Mouse (Mus musculus) neural tube, embryonic 12.5 days (tissue): Measurements from ENCODE around the gene Slc25a13. TPM values are rescaled to one million over a fixed set of nuclear protein-coding genes. Genes with fewer than 3 reads are reported as not detected.
A peak's percentile ranks its signal among the peaks of the same experiment; 100 is the strongest.

Experiments
- ATAC-seq: fragments of 200-750 bp; cut with Nextera tagmentation; 2 replicates; pipeline ENCODE4 v1.8.0; 2017; ENCODE audit warnings: low read depth, mild to moderate bottlenecking, moderate TSS enrichment, moderate library complexity; ENCODE audit not compliant: low FRiP score
- H3K27ac ChIP-seq: fragments of 300-500 bp; sonication (generic); 2 replicates; pipeline ENCODE4 v1.5.1; 2016
- H3K27me3 ChIP-seq: fragments of 300-500 bp; sonication (generic); replicated peaks from 2 replicates; pipeline ENCODE4 v1.6.1; 2016; ENCODE audit warnings: mild to moderate bottlenecking
- H3K36me3 ChIP-seq: fragments of 300-500 bp; sonication (generic); 2 replicates; pipeline ENCODE4 v1.6.1; 2016; ENCODE audit warnings: mild to moderate bottlenecking
- H3K4me1 ChIP-seq: fragments of 300-500 bp; sonication (generic); 2 replicates; pipeline ENCODE4 v1.6.1; 2016
- H3K4me2 ChIP-seq: fragments of 300-500 bp; sonication (generic); replicated peaks from 2 replicates; pipeline ENCODE4 v1.6.1; 2016; ENCODE audit warnings: mild to moderate bottlenecking
- H3K4me3 ChIP-seq: fragments of 300-500 bp; sonication (generic); 2 replicates; pipeline ENCODE4 v1.5.1; 2016
- H3K9ac ChIP-seq: fragments of 300-500 bp; sonication (generic); 2 replicates; pipeline ENCODE4 v1.6.1; 2016; ENCODE audit warnings: mild to moderate bottlenecking
- H3K9me3 ChIP-seq: fragments of 300-500 bp; sonication (generic); 2 replicates; pipeline ENCODE4 v1.6.1; 2016; ENCODE audit warnings: mild to moderate bottlenecking
- WGBS: fragments of 180-500 bp; shearing (Covaris S2); methylation state at CpG from one replicate; pipeline ENCODE4 v1.1.7; 2016; 5-methylcytosine and 5-hydroxymethylcytosine counted together
- polyA plus RNA-seq: library from polyadenylated mRNA; unstranded; fragments of >200 nt; fragmentation: Nextera tagmentation; extraction: Ambion mirVana; gene quantifications from 2 replicates; pipeline ENCODE4 v1.2.1, GENCODE M21; 2016

Gene Slc25a13
- polyA plus RNA-seq, 1 experiment from 2014 or later, result 17.9 TPM

DNA sequence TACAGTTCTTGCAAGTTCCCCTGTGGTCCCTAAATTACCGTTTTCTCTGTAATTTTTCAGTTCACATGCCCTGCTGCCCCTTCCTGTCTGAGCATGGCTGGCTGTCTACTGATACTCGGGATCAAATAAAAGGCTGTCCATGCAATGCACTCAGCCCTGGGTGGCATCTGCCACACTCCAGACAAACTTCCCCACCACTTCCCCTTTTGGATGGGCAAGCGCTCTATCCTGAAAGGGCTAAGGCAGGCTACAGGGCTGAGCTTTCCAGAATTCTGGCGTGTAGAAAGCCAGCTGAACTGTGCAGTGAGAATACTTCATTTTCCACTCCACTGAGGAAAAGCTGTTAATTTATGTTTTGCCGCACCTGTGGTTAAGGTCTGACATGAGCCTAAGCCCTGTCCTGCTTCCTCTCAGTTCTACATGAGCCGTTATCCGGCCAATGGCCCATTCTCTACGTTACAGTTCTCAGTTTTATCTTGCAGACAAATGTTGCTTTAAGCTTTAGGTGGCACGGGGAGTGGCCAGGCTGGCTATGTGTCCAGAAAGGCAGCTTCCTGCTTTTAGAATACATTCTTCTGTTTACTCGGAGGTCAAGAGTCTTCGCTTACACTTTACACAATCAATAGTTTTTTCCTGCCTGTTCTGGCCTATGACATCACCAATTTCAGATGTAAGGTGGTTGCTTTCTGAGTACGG, 170.1 kb downstream of the Slc25a13 start:
- no peak overlapping the region for H3K27ac ChIP-seq
- no peak overlapping the region for H3K4me2 ChIP-seq
- no peaks in the 10 kb centered on the region for H3K36me3 ChIP-seq
- 83% methylated on average over 12 of the region's 12 CpGs for WGBS
- no peaks in the 10 kb centered on the region for H3K4me1 ChIP-seq
- H3K9me3 ChIP-seq, result no peaks in the 10 kb centered on the region
- no peak overlapping the region for H3K4me3 ChIP-seq
- no peaks in the 10 kb centered on the region for H3K27me3 ChIP-seq
- no peak for ATAC-seq
- no peak overlapping the region for H3K9ac ChIP-seq

DNA sequence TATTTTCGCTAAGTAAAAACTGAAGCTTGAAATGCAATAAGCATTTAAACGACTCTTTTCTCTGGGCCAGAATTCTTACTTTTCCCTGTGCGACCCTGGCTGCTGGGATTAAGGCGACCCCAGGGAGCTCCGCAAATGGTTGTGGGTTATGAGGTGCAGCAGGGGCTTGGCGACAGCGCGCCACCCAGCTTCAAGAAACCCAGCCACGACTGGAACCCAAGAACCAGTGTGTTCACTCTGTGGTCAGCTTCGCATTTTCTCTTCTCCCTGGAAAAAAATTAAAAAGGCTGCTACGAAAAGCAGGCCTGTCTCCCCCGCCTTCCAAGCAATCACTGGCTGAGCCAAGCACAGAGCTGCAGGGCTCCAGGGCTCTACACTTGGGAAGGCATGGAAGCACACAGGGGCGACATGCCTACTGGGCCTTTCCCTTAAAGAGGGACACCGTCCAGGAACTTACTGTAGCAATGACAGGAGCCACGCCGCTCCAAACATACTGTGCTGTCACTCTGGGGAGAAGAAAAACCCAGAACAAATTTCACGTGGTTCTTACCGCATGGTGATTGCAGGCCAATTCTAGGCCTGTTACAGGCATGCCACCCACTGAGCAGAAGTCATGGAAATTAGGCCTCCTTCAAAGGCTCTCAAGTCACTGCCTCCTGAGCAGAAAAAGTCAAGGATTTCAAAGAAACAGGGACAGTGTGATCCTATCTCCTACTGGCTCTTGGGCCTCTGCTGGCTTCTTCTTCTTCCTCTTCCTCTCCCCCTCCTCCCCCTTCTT, 178.0 kb downstream of the Slc25a13 start:
- WGBS, result 35% methylated on average over 18 of the region's 18 CpGs
- Histone ChIP-seq H3K27me3 (no peaks in the 10 kb centered on the region), H3K4me2 (no peak overlapping the region), H3K9ac (no peak overlapping the region), H3K36me3 (no peaks in the 10 kb centered on the region), H3K27ac (no peak overlapping the region), H3K4me3 (no peak overlapping the region), H3K9me3 (no peaks in the 10 kb centered on the region), H3K4me1 (peaks cover 9% of the 10 kb centered on the region; the same call in 1 of the 2 replicates)
- ATAC-seq, result peak; percentile 44; the same call in 1 of the 2 replicates

DNA sequence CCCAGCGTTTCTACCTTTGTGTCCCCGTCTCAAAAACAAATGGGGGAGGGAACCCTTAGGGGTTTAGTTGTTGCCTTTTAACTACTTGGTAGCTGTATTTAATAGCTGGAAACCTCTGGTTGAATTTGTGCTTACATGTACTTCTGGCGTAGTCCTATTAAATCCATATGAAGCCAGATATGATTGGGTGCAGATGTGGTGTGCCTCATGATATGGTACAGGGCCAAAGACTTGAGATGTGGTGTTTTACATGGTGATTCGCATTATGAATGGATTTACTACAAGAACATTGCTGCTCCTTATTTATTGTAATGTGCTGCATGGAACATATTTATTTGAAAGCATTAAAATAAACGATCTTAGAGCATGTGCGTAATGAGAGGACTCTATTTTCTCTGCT, 189.3 kb downstream of the Slc25a13 start:
- WGBS, result 91% methylated on average over 6 of the region's 6 CpGs
- no peak overlapping the region for H3K4me3 ChIP-seq
- H3K36me3 ChIP-seq, result no peaks in the 10 kb centered on the region
- H3K9me3 ChIP-seq, result no peaks in the 10 kb centered on the region
- H3K27ac ChIP-seq, result no peak overlapping the region
- H3K9ac ChIP-seq, result no peak overlapping the region
- no peak overlapping the region for H3K4me2 ChIP-seq
- H3K27me3 ChIP-seq, result no peaks in the 10 kb centered on the region
- H3K4me1 ChIP-seq, result no peaks in the 10 kb centered on the region
- no peak for ATAC-seq

DNA sequence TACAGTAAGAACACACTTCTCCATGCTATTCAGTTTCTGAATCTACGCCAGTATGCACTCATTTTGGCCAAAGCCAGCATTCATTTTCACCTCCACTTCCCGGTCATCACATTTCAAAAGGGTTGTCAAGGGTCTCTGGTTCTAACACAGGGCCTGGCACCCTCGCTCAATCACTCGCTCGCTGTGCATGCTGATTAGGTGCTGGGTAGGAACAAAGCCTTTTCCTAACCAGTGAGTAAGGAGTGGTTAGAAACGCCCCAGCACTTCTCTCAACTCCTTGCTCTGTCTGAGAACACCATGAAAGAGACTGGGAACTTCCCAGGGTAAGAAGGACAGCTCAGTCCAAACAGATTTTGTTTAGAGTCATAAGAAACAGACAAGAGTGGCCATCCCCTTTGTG, 193.0 kb downstream of the Slc25a13 start:
- whole genome bisulfite sequencing, result 37% methylated on average over 6 of the region's 6 CpGs
- ATAC-seq, result no peak
- H3K4me2 ChIP-seq, result no peak overlapping the region
- no peak overlapping the region for H3K9ac ChIP-seq
- no peaks in the 10 kb centered on the region for H3K9me3 ChIP-seq
- H3K27me3 ChIP-seq, result no peaks in the 10 kb centered on the region
- H3K4me1 ChIP-seq, result no peaks in the 10 kb centered on the region
- H3K36me3 ChIP-seq, result no peaks in the 10 kb centered on the region
- H3K27ac ChIP-seq, result no peak overlapping the region
- no peak overlapping the region for H3K4me3 ChIP-seq

DNA sequence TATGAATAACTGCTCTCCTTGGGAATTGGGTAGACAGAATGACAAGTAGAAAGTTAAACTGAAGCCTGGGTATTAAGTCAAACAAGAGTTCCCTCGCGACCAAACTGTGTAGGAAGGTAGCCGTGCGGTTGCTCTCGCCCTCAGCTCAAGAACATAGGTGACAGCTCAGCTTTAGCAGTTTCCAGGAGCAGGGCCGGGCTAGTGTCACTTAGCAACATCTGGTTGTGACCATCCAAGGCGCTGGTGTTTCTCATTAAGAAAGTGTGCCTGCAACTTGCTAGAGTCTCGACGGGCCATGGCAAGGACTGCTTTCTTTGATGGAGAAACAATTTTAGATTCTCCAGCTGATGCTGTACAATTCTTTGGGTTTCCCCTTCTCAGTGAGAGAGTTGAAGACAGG, 200.0 kb downstream of the Slc25a13 start:
- no peak for ATAC-seq
- Histone ChIP-seq H3K4me1 (no peaks in the 10 kb centered on the region), H3K4me3 (no peak overlapping the region), H3K27ac (no peak overlapping the region), H3K27me3 (no peaks in the 10 kb centered on the region), H3K9ac (no peak overlapping the region), H3K36me3 (no peaks in the 10 kb centered on the region), H3K4me2 (no peak overlapping the region), H3K9me3 (no peaks in the 10 kb centered on the region)
- WGBS, result 64% methylated on average over 9 of the region's 9 CpGs

DNA sequence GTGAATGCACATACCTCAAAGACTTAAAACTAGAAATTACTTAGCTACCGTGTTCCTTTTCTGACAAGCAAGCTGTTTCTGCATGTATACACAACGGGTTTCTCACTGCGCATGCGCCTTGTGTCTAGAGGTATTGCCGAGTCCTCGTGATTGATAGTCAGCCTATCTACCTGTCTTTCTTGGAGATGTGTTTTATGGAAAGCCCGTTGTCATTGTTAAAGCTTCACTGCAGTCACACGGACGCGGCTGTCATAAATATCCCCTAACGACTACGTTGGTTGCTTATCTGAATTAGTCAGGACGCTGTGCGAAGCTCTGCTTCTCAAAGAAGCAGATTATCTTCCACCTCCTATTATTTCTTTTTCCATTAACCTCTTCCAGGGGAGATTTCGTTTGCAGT, 201.4 kb downstream of the Slc25a13 start:
- Histone ChIP-seq H3K4me2 (no peak overlapping the region), H3K27me3 (no peaks in the 10 kb centered on the region), H3K4me1 (no peaks in the 10 kb centered on the region), H3K36me3 (no peaks in the 10 kb centered on the region), H3K4me3 (no peak overlapping the region), H3K9ac (no peak overlapping the region), H3K27ac (no peak overlapping the region), H3K9me3 (no peaks in the 10 kb centered on the region)
- ATAC-seq, result no peak
- 64% methylated on average over 15 of the region's 15 CpGs for WGBS

DNA sequence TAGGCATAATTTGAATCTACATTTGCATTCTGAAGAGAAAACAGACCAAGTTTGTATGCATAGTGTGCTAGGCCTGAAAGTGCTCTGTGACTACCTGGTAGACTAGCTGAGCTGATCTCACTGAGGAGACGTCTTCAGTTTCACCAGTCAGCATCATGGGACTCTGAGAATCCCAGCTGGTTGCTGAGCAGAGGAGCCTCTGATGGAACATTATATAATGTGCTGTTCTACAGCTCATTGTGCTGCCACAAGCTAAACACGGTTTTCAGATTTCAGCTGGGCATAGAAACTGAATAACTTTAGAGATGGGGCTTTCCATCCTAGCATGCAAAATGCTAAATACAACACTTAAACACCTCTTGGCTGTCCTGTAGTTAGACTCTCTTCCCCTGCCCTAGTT, 205.6 kb downstream of the Slc25a13 start:
- Histone ChIP-seq H3K4me1 (0 out of 2 replicates have a peak, but pooled peaks cover 1% of the 10 kb centered on the region), H3K27me3 (no peaks in the 10 kb centered on the region), H3K4me2 (no peak overlapping the region), H3K9ac (no peak overlapping the region), H3K36me3 (no peaks in the 10 kb centered on the region), H3K9me3 (no peaks in the 10 kb centered on the region), H3K27ac (no peak overlapping the region), H3K4me3 (no peak overlapping the region)
- 83% methylated on average over 2 of the region's 2 CpGs for WGBS
- ATAC-seq, result no peak

DNA sequence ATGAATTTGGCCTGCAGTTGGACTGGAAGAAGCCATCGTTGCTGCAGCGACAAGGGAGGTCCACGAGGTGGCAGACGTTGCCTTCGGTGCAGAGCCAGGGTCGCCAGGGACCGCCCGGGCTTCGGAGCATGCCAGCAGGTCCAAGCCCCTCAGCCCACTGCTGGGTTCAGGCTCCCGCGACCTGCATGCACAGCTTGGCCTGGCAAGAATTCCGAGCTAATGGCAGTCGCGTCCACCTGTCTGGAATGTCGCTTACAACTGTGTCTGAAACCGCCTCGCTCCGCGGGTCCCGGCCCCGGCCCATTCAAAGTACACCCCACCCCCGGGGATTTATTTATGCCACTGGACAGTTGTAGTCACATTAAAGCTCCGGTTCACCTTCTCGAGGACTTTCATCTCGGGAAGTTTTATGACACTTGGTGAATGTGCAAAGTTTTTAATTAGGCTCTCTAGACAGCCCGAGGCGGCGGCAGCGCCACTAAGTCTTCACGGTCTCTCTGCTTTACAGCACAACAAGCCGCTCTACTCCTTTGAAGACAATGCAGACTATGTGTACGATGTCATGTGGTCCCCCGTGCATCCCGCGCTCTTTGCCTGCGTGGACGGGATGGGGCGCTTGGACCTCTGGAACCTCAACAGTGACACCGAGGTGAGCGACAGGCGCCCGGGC, 211.1 kb downstream of the Slc25a13 start:
- H3K4me1 ChIP-seq, result 0 out of 2 replicates have a peak, but pooled peaks cover 4% of the 10 kb centered on the region
- H3K27me3 ChIP-seq, result no peaks in the 10 kb centered on the region
- peak overlapping the region; percentile 42 for H3K9ac ChIP-seq
- H3K4me2 ChIP-seq, result peak overlapping the region; percentile 92
- 3% methylated on average over 42 of the region's 42 CpGs for WGBS
- H3K9me3 ChIP-seq, result no peaks in the 10 kb centered on the region
- peak overlapping the region; percentile 45 for H3K4me3 ChIP-seq
- no peak overlapping the region for H3K27ac ChIP-seq
- no peaks in the 10 kb centered on the region for H3K36me3 ChIP-seq
- ATAC-seq, result peak; percentile 97

DNA sequence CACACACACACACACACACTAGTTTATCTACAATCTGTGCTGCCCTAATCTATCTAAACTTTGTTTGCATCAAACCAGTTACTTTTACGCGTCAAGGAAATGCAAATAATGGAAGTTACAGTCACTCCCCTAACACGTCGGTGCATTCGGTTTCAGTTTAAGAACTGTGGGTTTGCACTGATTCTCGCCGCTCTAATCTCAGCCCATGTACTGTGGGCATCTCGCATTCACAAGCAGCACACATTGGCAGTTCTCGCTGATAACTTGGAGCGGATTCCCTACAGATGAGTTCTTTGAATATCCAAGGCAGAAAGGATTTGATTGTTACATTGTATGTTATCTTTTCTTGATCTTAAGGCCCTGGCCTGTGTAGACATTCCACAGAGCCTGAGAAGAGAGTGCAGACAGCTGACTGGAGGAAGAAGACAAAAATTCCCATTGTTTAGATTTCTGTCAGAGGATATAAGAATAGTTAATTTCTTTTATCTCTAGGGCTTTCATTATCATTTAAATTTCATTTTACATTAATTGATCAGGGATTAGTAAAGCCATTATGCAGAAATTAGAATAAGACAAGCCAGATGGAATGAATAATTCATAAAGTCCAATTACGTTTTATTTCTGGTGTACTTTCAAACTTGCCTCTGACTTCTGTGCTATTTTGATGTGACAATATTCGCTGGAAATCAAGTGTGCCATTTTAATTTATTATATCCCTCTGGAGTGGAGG, 212.1 kb downstream of the Slc25a13 start:
- H3K27ac ChIP-seq, result no peak overlapping the region
- H3K36me3 ChIP-seq, result no peaks in the 10 kb centered on the region
- H3K9ac ChIP-seq, result no peak overlapping the region
- H3K27me3 ChIP-seq, result no peaks in the 10 kb centered on the region
- 0 out of 2 replicates have a peak, but pooled peaks cover 4% of the 10 kb centered on the region for H3K4me1 ChIP-seq
- no peak for ATAC-seq
- H3K4me3 ChIP-seq, result no peak overlapping the region
- 72% methylated on average over 12 of the region's 12 CpGs for WGBS
- H3K4me2 ChIP-seq, result no peak overlapping the region
- H3K9me3 ChIP-seq, result no peaks in the 10 kb centered on the region

DNA sequence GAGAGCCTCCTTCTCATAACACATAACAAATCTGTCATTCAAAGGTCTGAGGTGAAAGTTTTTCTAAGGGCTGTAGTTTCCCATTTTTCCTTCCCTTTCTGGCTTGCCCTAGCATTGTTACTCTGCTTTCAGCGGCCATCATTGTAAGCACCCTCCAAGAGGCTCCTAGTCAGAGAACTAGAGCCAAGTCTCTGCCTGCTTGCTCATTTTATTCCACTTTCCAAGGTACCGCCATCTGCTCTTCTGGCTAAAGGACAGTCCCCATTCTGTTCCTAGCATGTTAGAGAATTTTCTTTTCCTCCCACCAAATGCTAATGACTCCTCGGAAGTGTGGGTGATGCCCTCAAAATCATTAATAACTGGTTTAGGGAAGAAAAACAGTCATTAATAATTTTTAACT, 214.9 kb downstream of the Slc25a13 start:
- ATAC-seq, result no peak
- no peak overlapping the region for H3K27ac ChIP-seq
- H3K4me3 ChIP-seq, result no peak overlapping the region
- H3K9ac ChIP-seq, result no peak overlapping the region
- 0 out of 2 replicates have a peak, but pooled peaks cover 4% of the 10 kb centered on the region for H3K4me1 ChIP-seq
- 87% methylated on average over 3 of the region's 3 CpGs for WGBS
- no peaks in the 10 kb centered on the region for H3K9me3 ChIP-seq
- H3K36me3 ChIP-seq, result no peaks in the 10 kb centered on the region
- H3K4me2 ChIP-seq, result no peak overlapping the region
- no peaks in the 10 kb centered on the region for H3K27me3 ChIP-seq

DNA sequence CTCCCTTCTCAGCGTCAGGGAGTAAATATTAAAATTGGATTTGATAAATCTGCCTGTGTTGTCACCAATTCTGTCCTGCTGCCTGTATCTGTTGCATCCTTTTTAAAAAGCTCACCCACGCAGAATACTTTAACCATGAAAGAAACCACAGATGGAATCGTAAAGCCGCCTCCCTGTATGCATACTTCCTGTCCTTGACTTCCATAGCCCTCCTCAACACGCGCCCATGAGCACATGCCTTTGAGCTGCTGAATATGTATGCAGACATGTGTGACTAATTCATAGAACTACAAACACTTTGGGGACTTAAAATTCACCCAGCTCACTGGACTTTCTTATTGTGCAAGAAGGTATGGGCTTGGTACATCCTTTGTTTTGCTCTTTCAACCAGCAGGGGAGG, 219.4 kb downstream of the Slc25a13 start:
- 48% methylated on average over 6 of the region's 6 CpGs for WGBS
- ATAC-seq, result no peak
- H3K9me3 ChIP-seq, result no peaks in the 10 kb centered on the region

DNA sequence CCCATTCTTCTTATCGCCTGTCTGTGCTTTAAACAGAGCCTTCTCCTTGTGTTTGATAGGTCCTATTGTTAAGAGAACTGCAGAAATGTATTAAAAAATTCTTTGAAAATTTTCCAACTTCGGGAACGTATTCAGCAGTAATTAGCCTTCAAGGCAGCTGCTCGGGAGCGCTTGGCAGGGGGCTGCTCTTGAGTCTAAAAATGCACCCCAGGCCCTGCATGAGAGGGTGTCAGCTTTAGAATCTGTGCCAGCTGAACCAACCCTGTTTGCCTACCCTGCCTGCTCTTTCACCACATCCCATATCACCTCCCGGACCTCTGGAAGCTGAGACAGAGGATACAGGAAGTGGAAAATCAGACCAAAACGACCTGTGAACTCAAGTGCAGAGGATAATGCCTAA, 223.9 kb downstream of the Slc25a13 start:
- no peak for ATAC-seq
- no peaks in the 10 kb centered on the region for H3K36me3 ChIP-seq
- WGBS, result 61% methylated on average over 7 of the region's 7 CpGs

More for the DNA sequence above, 219.4 kb downstream of the Slc25a13 start:
- H3K9ac ChIP-seq, result no peak overlapping the region
- H3K4me1 ChIP-seq, result no peaks in the 10 kb centered on the region
- H3K4me3 ChIP-seq, result no peak overlapping the region
- no peak overlapping the region for H3K4me2 ChIP-seq
- H3K27ac ChIP-seq, result no peak overlapping the region
- no peaks in the 10 kb centered on the region for H3K36me3 ChIP-seq
- H3K27me3 ChIP-seq, result no peaks in the 10 kb centered on the region

More for the DNA sequence above, 223.9 kb downstream of the Slc25a13 start:
- Histone ChIP-seq H3K27ac (no peak overlapping the region), H3K4me1 (peaks cover 9% of the 10 kb centered on the region), H3K4me3 (no peak overlapping the region), H3K9me3 (no peaks in the 10 kb centered on the region), H3K27me3 (no peaks in the 10 kb centered on the region), H3K9ac (no peak overlapping the region), H3K4me2 (no peak overlapping the region)
